Mouse (Mus musculus) limb, embryonic 12.5 days (tissue): ENCODE measurements around the gene Hhex. TPM values are rescaled to one million over a fixed set of nuclear protein-coding genes. Genes with fewer than 3 reads are reported as not detected.
A peak's percentile ranks its signal among the peaks of the same experiment; 100 is the strongest.

Experiments used
- ATAC-seq: fragments of 200-750 bp; cut with Nextera tagmentation; 2 replicates; pipeline ENCODE4 v1.8.0; 2017; ENCODE audit warnings: low read depth, moderate TSS enrichment; ENCODE audit not compliant: insufficient number of reproducible peaks, insufficient read depth, low FRiP score, low TSS enrichment
- H3K27ac ChIP-seq: fragments of 300-500 bp; sonication (generic); 2 replicates; pipeline ENCODE4 v1.5.1; 2016; ENCODE audit warnings: mild to moderate bottlenecking, moderate library complexity
- H3K27me3 ChIP-seq: fragments of 300-500 bp; sonication (generic); 2 replicates; pipeline ENCODE4 v1.6.1; 2016; ENCODE audit warnings: mild to moderate bottlenecking, moderate library complexity
- H3K36me3 ChIP-seq: fragments of 300-500 bp; sonication (generic); 2 replicates; pipeline ENCODE4 v1.6.1; 2016; ENCODE audit warnings: mild to moderate bottlenecking, moderate library complexity
- H3K4me1 ChIP-seq: fragments of 300-500 bp; sonication (generic); replicated peaks from 2 replicates; pipeline ENCODE4 v1.6.1; 2016
- H3K4me2 ChIP-seq: fragments of 300-500 bp; sonication (generic); 2 replicates; pipeline ENCODE4 v1.6.1; 2016; ENCODE audit warnings: mild to moderate bottlenecking, moderate library complexity
- H3K4me3 ChIP-seq: fragments of 300-500 bp; sonication (generic); replicated peaks from 2 replicates; pipeline ENCODE4 v1.5.1; 2016; ENCODE audit warnings: mild to moderate bottlenecking
- H3K9ac ChIP-seq: fragments of 300-500 bp; sonication (generic); replicated peaks from 2 replicates; pipeline ENCODE4 v1.6.1; 2016; ENCODE audit warnings: mild to moderate bottlenecking, moderate library complexity
- H3K9me3 ChIP-seq: fragments of 300-500 bp; sonication (generic); 2 replicates; pipeline ENCODE4 v1.6.1; 2016; ENCODE audit warnings: mild to moderate bottlenecking, moderate library complexity
- WGBS: fragments of 180-500 bp; shearing (Covaris S2); methylation state at CpG from one replicate; pipeline ENCODE4 v1.1.7; 2016; 5-methylcytosine and 5-hydroxymethylcytosine counted together
- polyA plus RNA-seq: library from polyadenylated mRNA; unstranded; fragments of >200 nt; fragmentation: Nextera tagmentation; extraction: Ambion mirVana; gene quantifications from 2 replicates; pipeline ENCODE4 v1.2.1, GENCODE M21; 2016

The Hhex gene
- polyA plus RNA-seq, 1 experiment from 2014 or later, result 9.7 TPM

- peak overlapping the region; percentile 64 for H3K4me2 ChIP-seq
- no peak for ATAC-seq
- H3K4me1 ChIP-seq, result peaks cover 21% of the 10 kb centered on the region
- H3K9ac ChIP-seq, result peak overlapping the region; percentile 57
- under 1% methylated on average over 77 of the region's 77 CpGs for WGBS
- no peaks in the 10 kb centered on the region for H3K9me3 ChIP-seq
- peaks cover 90% of the 10 kb centered on the region for H3K27me3 ChIP-seq
- peak overlapping the region; percentile 70 for H3K27ac ChIP-seq
- no peaks in the 10 kb centered on the region for H3K36me3 ChIP-seq
- peak overlapping the region; percentile 52 for H3K4me3 ChIP-seq
Measured at GRCm38 (mm10) chr19:37435041-37435852, 637 bp downstream of the Hhex start.

- H3K9ac ChIP-seq, result no peak overlapping the region
- H3K9me3 ChIP-seq, result no peaks in the 10 kb centered on the region
- H3K4me3 ChIP-seq, result peak overlapping the region; percentile 52
- H3K4me2 ChIP-seq, result peak overlapping the region; percentile 64; the same call in 1 of the 2 replicates
- H3K27me3 ChIP-seq, result peaks cover 88% of the 10 kb centered on the region
- no peak for ATAC-seq
- WGBS, result 5% methylated on average over 10 of the region's 10 CpGs
- no peaks in the 10 kb centered on the region for H3K36me3 ChIP-seq
- no peak overlapping the region for H3K27ac ChIP-seq
- H3K4me1 ChIP-seq, result peaks cover 21% of the 10 kb centered on the region
Measured at GRCm38 (mm10) chr19:37435853-37436174, 1.2 kb downstream of the Hhex start.

- no peak for ATAC-seq
- Histone ChIP-seq H3K4me2 (peak overlapping the region; percentile 64; the same call in 1 of the 2 replicates), H3K27ac (no peak overlapping the region), H3K27me3 (peaks cover 90% of the 10 kb centered on the region), H3K4me3 (0 out of 2 replicates have a peak overlapping the region, but pooled peaks have one; percentile 52), H3K9ac (no peak overlapping the region), H3K36me3 (no peaks in the 10 kb centered on the region), H3K4me1 (peaks cover 21% of the 10 kb centered on the region), H3K9me3 (no peaks in the 10 kb centered on the region)
- 4% methylated on average over 28 of the region's 28 CpGs for WGBS
Measured at GRCm38 (mm10) chr19:37436514-37437288, 2.1 kb downstream of the Hhex start.

- H3K36me3 ChIP-seq, result no peaks in the 10 kb centered on the region
- no peaks in the 10 kb centered on the region for H3K9me3 ChIP-seq
- H3K27me3 ChIP-seq, result peaks cover 86% of the 10 kb centered on the region
- H3K27ac ChIP-seq, result no peak overlapping the region
- H3K4me2 ChIP-seq, result peak overlapping the region; percentile 19; the same call in 1 of the 2 replicates
- 0 out of 2 replicates have a peak overlapping the region, but pooled peaks have one; percentile 4 for H3K4me3 ChIP-seq
- no peak for ATAC-seq
- peaks cover 21% of the 10 kb centered on the region for H3K4me1 ChIP-seq
- WGBS, result 3% methylated on average over 14 of the region's 14 CpGs
- no peak overlapping the region for H3K9ac ChIP-seq
Measured at GRCm38 (mm10) chr19:37437289-37437606, 2.6 kb downstream of the Hhex start.

GRCm38 (mm10) chr19:37440181-37440580 lies 5.6 kb downstream of the Hhex start:
- WGBS, result 76% methylated on average over 4 of the region's 4 CpGs
- H3K9ac ChIP-seq, result no peak overlapping the region

GRCm38 (mm10) chr19:37440708-37441475 lies 6.3 kb downstream of the Hhex start:
- peaks cover 50% of the 10 kb centered on the region for H3K27me3 ChIP-seq
- no peak for ATAC-seq
- H3K9me3 ChIP-seq, result no peaks in the 10 kb centered on the region
- WGBS, result 67% methylated on average over 16 of the region's 16 CpGs
- no peaks in the 10 kb centered on the region; the same call in 1 of the 2 replicates for H3K4me1 ChIP-seq
- no peaks in the 10 kb centered on the region for H3K36me3 ChIP-seq
- H3K4me2 ChIP-seq, result no peak overlapping the region
- no peak overlapping the region for H3K9ac ChIP-seq
- H3K4me3 ChIP-seq, result no peak overlapping the region
- no peak overlapping the region for H3K27ac ChIP-seq

More at GRCm38 (mm10) chr19:37440181-37440580, 5.6 kb downstream of the Hhex start:
- ATAC-seq, result no peak
- no peak overlapping the region for H3K27ac ChIP-seq
- H3K9me3 ChIP-seq, result no peaks in the 10 kb centered on the region
- no peak overlapping the region for H3K4me3 ChIP-seq
- no peaks in the 10 kb centered on the region for H3K36me3 ChIP-seq
- peaks cover 3% of the 10 kb centered on the region; the same call in 1 of the 2 replicates for H3K4me1 ChIP-seq
- peaks cover 57% of the 10 kb centered on the region for H3K27me3 ChIP-seq
- no peak overlapping the region for H3K4me2 ChIP-seq

- no peak for ATAC-seq
- WGBS, result 80% methylated on average over 10 of the region's 10 CpGs
- Histone ChIP-seq H3K27me3 (peaks cover 31% of the 10 kb centered on the region), H3K36me3 (no peaks in the 10 kb centered on the region), H3K4me3 (no peak overlapping the region), H3K4me2 (no peak overlapping the region), H3K9me3 (no peaks in the 10 kb centered on the region), H3K9ac (no peak overlapping the region), H3K27ac (no peak overlapping the region), H3K4me1 (no peaks in the 10 kb centered on the region)
Measured at GRCm38 (mm10) chr19:37442524-37443286, 8.1 kb downstream of the Hhex start.

GRCm38 (mm10) chr19:37443631-37444140 lies 9.1 kb downstream of the Hhex start:
- no peak overlapping the region for H3K27ac ChIP-seq
- WGBS, result 72% methylated on average over 4 of the region's 4 CpGs
- no peak for ATAC-seq

GRCm38 (mm10) chr19:37448212-37448611 lies 13.6 kb downstream of the Hhex start:
- Histone ChIP-seq H3K4me3 (no peak overlapping the region), H3K27me3 (peaks cover 2% of the 10 kb centered on the region; the same call in 1 of the 2 replicates), H3K27ac (no peak overlapping the region), H3K4me1 (no peaks in the 10 kb centered on the region; the same call in 1 of the 2 replicates), H3K4me2 (no peak overlapping the region), H3K36me3 (no peaks in the 10 kb centered on the region), H3K9me3 (no peaks in the 10 kb centered on the region), H3K9ac (no peak overlapping the region)
- 45% methylated on average over 5 of the region's 5 CpGs for WGBS
- ATAC-seq, result no peak

More at GRCm38 (mm10) chr19:37443631-37444140, 9.1 kb downstream of the Hhex start:
- Histone ChIP-seq H3K36me3 (no peaks in the 10 kb centered on the region), H3K4me2 (no peak overlapping the region), H3K27me3 (peaks cover 26% of the 10 kb centered on the region), H3K4me1 (no peaks in the 10 kb centered on the region; the same call in 1 of the 2 replicates), H3K4me3 (no peak overlapping the region), H3K9me3 (no peaks in the 10 kb centered on the region), H3K9ac (no peak overlapping the region)

- Histone ChIP-seq H3K27ac (no peak overlapping the region), H3K9ac (no peak overlapping the region), H3K4me1 (no peaks in the 10 kb centered on the region; the same call in 1 of the 2 replicates), H3K4me3 (no peak overlapping the region), H3K36me3 (no peaks in the 10 kb centered on the region), H3K9me3 (no peaks in the 10 kb centered on the region), H3K4me2 (no peak overlapping the region), H3K27me3 (peaks cover 2% of the 10 kb centered on the region; the same call in 1 of the 2 replicates)
- 76% methylated on average over 3 of the region's 3 CpGs for WGBS
- ATAC-seq, result no peak
Measured at GRCm38 (mm10) chr19:37449246-37449645, 14.6 kb downstream of the Hhex start.
